Mouse (Mus musculus) heart, postnatal 4 days (tissue): ENCODE data around the gene Acox3. TPM values are rescaled to one million over a fixed set of nuclear protein-coding genes. Genes with fewer than 3 reads are reported as not detected.

Experiments
- DNase-seq: peaks from one replicate; pipeline ENCODE4 v3.0.0; 2021
- total RNA-seq, 2 experiments: library from RNA; stranded (reverse); gene quantifications; 2 replicates each; pipeline ENCODE4 v1.2.3; 2021

Acox3 gene
- total RNA-seq, 2 experiments from 2014 or later = 20.8 to 23.6 TPM

DNA sequence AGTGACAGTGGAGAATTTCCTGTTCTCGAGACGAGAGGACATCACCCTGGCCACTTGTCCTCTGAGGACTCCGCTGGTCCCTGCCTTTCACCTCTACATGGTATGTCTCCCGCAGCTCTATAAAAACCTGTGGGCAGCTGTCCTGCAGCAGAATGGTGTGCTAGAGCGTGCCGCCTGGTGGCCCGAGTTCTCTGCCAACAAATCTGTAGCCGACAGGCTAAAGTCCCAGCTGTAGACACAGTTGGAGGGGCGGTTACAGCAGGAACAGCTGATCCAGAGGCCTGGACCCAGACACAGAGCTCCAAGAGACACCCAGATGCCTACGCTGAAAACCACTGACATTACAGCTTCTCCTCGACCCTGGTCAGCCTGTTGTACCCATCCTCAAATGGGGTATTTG lies 29.1 kb downstream of the Acox3 start:
- peak; percentile 30 for DNase-seq

DNA sequence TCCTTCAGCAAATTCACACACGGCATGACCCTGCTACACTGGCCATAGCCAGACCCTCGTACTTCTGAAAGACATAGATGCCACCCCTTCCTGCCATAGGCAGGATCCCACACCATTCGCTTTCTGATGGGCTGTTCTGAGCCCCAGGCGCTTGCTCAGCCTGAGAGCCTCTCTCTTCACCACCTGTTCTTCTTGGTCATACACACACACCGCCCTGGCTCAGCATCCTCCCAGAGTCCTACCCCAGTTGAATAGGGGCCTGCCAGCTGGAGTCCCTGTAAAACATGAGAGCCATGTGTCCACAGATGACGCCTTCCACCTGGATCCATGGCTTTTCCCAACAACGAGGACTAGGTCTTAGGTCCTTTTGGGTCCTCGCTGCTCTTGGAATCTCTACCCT lies 29.9 kb downstream of the Acox3 start:
- DNase-seq = no peak

DNA sequence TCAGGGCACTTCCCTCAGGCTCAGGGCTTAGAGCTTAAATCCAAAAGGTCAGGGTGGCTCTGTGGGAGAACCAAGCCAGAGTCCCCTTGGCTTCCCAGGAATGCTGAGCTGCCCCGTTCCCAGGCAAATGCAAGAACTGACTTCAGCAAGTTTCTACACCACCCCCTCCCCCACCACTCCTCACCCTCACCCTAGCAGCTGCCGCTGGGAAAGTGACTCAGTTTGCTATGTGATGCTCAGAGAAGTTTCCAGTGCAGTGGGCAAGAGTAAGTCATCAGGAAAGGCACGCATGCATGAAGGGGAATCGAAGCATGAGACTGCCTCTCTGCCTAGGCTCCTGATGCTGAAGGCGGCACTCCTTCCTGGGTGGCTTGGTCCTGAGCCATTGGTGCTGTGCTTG lies 34.1 kb downstream of the Acox3 start:
- DNase-seq = no peak

DNA sequence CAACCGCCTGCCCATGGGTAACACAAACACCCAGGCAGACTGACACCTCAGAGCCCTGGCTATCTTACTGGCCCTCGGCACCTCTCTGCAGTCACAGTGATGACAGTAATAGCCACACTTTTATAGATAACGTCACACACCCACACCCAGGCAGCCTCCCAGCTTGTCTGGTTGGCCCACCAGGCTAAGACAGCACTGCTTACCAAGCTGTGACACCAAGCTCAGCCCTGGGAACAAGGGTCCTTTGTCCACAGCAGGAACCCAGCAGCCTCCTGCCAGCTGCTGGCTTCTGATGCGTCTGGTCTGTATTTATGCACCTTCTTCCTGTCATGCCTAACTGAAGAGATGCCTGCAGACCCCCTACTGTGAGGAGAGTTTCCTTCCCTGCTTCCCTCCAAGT lies 38.3 kb downstream of the Acox3 start:
- peak; percentile 49 for DNase-seq

DNA sequence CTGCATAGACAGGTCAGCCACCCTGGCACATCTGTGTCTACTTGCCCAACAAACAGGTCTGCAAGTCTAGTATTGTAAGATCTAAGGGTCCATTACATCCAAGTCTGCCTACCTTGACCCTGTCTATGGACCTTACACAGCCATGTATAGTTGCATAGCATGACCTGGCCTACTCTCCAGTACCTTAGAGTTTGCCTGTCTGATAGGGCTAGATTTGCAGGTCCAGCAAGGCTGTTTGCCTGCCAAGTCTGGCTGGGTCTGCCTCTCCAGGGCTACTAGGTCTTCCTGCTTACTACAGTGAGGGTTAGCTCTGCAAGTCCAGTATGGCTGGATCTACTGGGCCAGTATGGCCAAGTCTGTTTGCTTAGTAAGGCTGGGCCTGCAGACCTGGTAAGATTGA lies 41.0 kb downstream of the Acox3 start:
- no peak for DNase-seq

DNA sequence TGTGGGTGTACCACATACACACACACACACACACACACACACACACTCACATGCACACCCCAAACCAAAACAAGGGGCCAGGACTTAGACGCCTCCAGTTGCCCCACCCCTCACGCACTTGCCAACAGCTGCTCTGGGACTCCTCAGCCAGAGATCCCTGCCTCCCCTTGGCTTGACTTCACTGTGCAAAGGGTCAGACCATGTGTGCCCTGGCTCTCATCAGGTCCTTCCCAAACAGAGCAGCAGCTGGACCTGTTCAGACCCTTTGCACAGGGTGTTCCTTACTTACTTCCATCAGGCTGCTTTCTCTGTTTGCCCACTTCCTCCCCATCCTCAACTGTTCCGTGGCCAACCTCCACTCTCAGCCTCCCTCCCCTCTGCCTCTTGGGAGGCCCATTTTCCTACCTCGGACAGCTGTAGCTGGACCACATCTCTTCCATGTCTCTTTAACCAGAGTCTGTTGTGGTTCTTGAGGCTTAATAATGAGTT lies 42.0 kb downstream of the Acox3 start:
- DNase-seq = peak; percentile 74

DNA sequence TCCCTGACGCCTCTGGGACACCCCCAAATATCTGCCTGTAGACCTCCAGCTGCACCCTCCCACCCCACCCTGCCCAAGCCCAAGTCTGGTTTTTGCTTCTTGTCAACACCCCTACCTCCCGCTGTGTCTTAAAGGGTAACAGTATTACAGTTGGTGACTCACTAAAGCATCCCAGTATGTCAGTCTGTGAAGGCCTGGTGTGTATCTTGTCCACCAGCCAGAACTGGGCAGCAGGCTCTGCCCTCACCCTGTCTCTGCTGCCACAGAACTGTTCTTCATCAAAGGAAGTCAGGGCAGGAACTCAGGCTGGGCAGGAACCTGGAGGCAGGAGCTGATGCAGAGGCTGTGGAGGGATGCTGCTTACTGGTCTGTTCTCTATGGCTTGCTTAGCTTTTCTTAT lies 43.6 kb downstream of the Acox3 start:
- DNase-seq = no peak

DNA sequence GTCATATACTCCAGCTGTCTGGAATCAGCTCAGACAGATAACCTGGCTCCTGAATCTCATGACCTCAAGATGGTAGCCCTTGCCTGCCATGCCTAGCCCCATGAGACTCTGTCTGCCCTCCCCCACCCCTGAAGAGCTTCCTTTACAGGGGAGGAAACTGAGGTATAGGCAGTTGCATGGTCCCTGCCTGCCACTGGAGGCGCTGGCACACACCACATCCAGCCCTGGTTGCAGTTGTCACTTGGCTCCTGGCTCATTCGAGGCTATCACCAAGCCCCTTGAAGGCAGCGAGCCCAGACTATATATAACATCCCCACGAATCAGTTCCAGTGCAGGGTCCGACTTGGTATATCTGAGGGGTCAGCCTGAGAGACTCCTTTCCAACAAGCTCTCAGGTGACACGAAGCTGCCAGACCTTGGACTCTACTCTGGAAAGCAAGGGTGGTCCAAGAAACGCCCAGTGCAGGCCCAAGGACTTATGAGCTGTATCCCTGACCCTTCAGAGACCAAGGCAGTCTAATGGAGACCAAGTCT lies 44.5 kb downstream of the Acox3 start:
- DNase-seq = no peak

DNA sequence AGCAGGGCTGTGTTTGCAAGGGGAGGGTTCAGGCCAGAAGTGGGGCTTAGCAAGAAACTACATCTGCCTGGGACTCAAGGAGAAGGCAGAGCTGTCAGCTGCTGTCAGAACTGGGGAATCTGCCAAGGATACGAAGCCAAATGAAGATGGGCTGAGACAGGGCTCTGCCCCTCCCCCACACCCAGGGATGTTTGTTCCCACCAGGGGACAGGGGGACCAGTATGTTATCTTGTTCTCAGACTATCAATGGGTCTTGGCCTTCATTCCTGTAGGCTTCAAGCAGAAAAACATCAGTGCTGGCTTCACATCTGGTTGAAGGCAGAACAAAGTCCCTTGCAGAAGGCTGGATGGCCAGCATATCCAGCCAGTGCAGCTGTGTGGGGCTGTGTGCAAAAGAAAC lies 45.8 kb downstream of the Acox3 start:
- DNase-seq = peak; percentile 77

DNA sequence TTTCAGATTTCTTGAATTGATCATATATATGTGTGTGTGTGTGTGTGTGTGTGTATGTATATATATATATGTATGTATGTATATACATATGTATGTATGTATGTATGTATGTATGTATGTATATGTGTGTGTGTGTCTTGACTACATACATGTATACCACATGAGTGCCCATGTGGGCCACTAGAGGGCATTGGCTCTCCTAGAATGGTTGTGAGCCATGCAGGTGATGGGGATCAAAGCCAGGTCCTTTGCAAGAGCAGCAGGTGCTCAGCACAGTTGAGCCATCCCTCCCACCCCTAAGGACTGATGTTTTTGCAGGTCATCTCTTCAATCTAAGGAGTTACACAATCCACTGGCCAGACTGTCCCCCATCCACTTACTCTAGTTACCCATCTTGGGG lies 46.5 kb downstream of the Acox3 start:
- DNase-seq = no peak

DNA sequence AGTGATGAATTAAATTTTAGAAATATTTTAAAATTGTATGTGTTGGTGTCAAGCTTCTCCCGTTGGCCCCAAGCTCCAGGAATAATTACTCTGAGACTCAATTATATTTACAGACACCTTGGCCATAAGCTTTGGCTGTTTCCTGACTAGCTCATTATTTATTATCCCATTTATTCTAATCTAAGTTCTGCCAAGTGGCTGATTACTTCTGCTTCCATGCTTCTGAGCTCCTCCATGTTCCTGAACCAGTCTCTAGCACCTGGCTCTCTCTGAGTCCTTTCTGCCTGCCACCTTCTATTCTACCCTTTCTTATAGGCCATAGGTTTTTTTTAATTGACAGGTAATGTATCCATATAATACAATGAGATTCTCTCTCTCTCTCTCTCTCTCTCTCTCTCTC lies 47.9 kb downstream of the Acox3 start:
- DNase-seq = no peak

DNA sequence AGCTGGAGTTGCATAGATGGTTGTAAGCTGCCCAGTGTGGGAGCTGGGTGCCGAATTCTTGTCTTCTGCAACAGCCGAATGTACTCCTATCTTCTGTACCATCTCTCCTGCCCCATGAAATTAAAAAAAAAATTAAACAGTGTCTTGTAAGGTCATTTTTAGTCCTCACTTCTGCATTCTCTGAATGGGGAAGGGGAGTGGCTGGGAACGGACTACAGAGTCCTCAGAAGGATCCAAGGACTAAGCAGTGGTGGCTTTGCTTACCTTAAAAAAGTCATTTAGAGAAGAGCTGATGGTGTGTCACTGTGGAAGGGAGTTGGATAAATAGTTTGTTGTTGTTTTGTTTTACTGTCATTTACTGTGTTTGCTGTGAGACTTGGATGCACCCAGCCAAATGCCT lies 48.4 kb downstream of the Acox3 start:
- DNase-seq = no peak

DNA sequence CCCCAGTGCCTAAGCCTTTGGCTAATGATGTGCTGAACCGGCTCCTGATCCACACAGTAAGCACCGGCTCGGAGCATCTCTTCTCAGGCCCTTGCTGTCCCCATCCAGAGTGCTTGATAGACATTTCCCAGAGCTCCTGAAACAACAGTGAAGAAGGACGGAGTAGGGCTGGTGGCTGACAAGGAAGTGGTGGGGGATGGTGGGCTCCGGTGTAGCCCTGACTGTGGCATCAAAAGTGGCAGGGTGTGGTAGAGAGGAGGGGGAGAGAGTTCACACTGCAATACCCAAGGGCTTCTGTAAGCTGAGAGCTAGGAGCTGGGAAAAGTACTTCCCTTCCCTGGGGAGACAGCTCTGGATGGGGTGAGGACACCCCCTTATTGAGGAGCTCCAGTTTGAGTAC lies 48.9 kb downstream of the Acox3 start:
- no peak for DNase-seq

DNA sequence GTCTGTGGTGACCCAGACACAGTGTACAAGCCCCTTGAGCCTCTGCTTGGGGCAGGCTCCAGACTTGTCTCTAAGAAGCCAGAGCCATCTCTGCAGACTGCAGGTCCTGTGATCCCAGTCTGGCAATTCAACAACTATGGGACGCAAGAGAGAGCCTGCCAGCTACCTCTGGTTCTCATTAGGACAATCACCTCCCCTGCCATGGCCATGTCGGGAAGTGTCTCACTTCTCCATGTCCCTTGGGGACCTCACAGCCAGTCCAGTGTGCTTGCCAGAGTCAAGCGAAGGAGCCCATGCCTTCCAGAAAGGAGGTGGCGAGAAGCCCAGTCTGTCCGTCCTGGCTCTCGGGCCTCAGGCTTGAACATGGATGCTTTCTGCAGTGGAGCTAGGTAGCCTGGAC lies 50.0 kb downstream of the Acox3 start:
- DNase-seq = no peak

DNA sequence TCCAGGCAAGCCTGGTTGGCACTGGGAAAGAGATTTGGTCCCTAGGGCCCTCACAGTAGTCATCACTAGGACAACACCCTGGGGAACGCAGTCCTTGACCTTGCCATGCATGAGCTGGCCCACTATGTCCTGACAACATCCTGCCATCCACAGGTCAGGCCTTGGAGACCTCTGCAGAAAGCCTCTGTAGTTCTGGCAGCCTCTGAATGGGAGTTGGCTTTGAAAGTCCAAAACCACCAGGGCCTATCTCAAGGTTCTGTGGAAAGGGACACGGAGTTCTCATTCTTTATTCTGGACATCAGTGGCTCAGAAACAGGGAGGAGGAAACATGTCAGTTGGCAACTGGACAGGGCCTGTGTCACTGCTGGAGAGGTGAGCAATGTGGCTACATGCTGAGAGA lies 53.2 kb downstream of the Acox3 start:
- peak; percentile 53 for DNase-seq

DNA sequence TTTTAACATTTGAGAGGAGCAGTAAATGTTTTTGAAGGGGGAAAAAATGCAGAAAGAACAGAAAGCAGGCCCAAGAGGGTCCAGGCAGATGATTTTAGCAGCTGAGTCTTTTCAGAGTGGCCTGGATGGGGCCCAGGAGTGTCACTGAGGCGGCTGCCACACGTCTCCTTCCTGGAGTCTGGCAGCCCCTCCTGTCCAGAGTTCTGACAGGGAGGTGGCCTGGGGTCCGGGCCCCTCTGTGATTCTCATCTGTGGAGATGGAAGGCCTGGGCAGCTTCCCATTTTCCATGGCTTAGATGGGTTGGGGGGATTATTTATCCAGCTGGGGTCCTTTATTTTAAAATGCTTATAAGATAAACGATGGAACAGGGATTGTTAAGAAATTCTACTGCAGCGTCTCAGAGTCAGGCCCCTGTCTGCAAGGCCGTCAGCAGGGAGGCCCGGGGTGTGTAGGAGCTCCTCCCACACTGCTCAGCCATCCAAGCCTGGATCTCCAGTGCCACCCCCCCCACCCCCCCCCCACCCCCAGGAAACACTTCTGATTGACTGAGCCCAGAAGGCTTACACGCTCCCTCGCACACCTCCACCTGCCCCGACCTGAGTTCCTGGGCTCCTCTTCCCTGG lies 59.2 kb downstream of the Acox3 start:
- peak; percentile 52 for DNase-seq

DNA sequence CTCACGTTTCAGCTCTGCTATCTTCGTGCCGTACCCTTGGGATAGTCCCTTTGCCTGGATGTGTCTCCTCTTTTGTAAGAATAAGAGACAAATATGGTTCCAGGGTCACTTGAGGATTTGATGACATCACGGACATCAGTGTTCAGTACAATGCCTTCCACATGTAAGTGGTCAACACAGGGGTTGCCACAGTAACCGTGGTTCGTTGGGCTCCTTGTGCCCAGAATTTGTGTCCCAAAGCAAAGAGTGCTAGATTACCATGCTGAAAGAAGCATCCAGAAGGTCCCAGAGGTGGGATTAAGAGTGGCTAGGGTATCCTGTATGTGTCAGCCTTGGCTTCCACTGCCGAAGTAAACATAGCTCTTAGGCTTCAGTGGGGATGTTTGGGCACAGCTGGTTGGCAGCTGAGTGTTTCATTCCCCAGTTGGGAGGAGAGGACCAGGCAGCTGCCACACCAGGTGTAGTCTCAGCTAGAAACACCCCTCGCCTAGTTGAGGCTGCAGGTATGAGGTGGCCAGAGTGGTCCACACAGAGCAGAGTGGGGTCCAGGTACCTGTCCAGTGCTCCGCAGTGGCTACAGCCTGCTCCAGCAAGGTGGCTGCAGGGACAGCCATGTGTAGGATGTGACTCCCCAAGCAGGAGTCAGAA lies 60.7 kb downstream of the Acox3 start:
- DNase-seq = no peak

DNA sequence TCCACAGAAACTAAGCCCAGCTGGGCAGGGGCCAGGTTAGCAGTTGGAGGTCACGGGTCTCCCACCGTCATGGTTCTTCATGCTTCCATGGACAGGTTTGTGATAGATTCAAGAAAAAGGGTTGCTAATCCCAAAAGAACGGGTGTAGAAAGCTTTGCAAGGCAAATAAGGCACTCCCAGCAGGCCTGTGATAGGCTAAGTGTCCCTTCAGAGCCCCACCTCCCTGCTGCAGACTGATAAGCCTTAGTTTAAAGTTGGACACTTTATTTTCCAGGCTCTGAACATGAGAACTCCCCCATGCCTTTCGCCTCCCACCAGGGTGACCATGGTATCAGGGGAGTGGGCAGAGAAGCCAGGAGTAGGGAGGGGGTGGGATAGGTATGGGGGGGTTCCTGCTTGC lies 61.2 kb downstream of the Acox3 start:
- no peak for DNase-seq

DNA sequence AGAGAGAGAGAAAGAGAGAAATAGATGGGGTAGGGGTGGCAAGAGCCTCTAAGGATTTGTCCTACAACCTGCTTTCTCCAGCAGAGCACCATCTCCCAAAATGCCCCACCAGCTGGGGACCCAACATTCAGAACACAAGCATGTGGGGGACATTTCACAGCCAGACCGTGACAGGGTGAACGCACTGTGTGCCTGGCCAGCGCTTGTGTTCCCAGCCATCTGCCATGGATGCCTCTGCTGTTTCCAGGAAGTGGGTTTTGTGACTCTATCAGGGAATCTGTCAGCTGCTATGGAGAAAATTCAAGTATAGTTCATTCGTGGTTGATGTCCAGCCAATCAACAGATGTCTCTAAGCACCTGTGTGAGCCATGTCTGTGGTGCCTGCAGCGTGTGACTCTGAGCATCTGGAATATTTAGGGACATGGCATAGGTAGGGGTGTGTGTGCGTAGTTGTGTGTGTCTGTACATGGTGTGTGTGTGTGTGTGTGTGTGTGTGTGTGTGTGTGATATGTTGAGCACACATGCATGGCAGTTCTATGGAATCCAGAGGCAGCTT lies 63.2 kb downstream of the Acox3 start:
- no peak for DNase-seq

DNA sequence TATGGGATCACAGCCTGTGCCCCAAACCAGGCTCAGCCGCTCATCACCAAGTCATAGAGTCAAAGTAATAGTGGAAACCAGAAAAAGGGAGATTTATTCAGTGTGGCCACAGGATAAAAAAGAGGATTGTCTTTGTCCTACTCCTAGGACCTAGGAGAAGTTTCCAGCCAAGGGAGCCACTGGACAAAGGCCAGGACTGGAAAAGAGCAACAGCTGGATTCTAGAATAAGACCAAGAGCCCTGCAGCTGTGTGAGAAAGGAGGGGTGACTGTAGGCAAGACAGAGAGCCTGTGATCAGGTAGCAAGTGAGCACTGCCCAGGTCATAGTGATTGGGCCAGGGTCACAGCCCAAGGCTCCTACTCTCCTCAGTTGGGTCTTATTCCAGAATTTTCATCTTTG lies 64.1 kb downstream of the Acox3 start:
- peak; percentile 64 for DNase-seq

DNA sequence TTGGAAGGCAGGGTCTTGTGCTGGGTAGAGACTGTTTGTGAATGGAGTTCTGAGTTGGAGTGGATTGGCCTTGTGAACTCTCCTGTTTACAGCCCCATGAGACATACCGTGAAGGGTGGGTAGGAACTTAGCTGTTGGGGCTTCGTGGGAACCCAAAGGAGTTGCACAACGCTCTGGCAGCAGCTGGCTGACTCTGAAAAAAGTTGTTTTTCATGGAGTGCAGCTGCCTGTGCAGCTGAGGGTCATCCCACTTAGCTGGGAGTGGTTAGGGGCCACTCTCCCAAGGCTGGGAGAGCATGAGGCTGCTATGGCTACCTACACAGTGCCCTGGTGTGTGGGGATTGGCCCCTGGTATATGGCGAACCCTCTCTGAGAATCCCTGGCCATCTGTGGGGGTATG lies 64.7 kb downstream of the Acox3 start:
- DNase-seq = peak; percentile 47

DNA sequence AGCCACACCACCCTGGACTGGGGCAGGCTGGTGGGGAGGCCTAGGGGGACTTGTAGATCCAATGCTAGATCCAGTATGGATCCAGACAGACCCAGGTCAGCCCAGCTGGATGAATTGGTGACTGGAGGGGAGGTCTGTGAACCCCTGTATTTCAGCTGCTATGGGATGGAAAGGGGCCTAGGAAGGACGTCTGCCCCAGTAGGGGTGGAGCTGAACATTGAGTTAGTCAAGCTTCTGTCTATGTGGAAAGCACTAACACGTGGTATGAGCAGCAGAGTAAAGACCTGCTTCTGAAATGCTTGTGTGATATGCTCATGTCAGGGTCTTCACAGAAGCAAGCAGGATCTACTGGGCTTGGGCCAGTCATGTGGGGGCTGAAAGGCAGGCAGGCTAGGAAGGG lies 65.4 kb downstream of the Acox3 start:
- no peak for DNase-seq

DNA sequence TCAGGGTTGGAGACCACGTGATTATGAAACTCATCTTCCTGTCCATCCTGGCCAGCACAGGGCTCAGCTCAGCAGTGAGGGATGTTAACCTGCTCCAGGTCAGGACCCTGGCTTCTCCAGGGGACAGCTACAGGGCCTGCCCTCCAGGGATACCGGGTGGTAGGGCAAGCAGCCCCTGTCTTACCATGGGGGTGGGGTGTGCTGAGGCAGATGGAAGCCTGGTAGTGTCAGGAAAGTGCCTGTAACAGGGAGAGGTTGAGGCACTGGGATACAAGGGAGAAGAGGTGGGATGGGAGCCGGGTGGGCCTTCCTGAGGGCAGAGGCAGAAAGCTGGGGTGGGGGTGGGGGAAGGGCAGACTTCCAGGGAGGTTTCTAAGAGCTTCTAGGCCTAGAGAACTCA lies 69.5 kb downstream of the Acox3 start:
- no peak for DNase-seq

DNA sequence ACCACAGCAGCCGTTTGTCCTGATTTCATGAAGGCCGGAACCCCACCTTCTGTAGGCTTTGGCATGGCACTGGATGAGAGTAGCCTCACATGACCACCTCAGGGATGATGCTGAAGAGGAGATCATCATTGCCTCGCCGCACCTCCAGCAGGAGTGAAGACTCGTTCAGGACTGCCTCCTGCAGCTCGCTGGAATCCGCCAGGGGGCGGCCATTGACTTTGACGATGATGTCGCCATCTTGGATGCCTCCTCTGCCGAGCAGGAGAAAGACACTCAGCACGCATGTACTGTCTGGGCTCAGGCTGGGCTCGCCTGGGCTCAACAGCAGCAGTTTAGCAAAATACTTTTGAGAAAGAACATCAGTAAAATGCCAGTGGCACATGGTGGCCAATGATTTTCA lies 70.0 kb downstream of the Acox3 start:
- no peak for DNase-seq
